Mouse (Mus musculus) hematopoietic stem cell, adult 5-6 weeks (primary cell): ENCODE data around the gene Sh3tc1. TPM values are rescaled to one million over a fixed set of nuclear protein-coding genes. Genes with fewer than 3 reads are reported as not detected.

Experiments used
- ATAC-seq, 2 experiments: fragments of 125-278 bp in 1 of 2; replicated peaks in 1 of 2; 2 replicates each; pipeline ENCODE4 v1.8.0; 2016 to 2017; ENCODE audit warnings: inconsistent platforms in 2 of 2, mild to moderate bottlenecking in 2 of 2, moderate number of reproducible peaks in 2 of 2, low read depth in 1 of 2, moderate TSS enrichment in 1 of 2; ENCODE audit not compliant: low FRiP score in 2 of 2, poor library complexity in 2 of 2, severe bottlenecking in 2 of 2, insufficient read depth in 1 of 2, low TSS enrichment in 1 of 2
- total RNA-seq: library from RNA; stranded (forward); fragments of 172-1452, 232-1000 nt; gene quantifications from 2 replicates; pipeline ENCODE4 v1.2.3, GENCODE M21; 2017

Gene Sh3tc1
- total RNA-seq, 1 experiment from 2014 or later: 1.9 TPM

DNA sequence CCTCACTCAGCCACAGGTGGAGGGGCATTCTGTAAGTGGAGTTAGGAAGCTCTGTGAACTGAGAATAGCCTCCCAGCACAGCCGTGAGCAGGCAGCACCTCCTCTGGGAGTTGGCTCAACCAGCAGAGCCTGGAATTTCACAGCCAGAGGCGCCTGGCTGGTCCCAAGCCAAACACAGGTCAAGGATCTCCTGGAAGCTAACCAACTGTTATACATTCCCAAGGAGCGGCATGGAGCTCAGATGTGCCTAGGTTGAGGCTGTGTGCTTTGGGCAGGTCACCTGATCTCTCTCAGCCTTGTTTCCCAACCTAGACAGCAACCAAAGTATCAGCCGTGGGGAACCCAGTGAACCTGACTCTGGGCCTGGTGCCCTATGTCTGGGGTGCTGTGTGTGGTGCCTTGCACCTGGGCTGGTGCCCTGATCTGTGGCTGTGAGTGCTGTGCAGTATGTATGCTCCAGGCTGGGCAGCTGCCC, 65.7 kb downstream of the Sh3tc1 start:
- ATAC-seq: no peak

DNA sequence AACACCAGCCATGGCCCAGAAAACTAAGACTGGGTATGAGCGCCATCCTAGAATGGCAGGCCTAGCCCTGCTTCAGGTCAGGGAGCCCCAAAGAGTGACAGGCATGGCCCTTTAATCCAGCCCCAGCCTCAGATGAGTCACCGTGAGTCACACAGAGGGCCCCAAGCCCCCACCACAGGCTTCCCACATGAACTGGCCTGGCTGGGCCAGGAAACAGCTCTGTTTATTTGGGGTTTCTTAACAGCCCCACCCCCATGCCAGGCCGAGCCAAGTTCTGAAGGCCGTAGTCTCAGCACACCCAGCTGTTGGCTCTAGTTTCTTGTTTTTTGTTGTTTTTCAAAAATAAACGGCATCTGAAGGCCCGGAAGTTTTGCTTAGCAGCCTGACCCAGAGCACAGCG, 66.7 kb downstream of the Sh3tc1 start:
- peak; percentile 88 to 90 for ATAC-seq

DNA sequence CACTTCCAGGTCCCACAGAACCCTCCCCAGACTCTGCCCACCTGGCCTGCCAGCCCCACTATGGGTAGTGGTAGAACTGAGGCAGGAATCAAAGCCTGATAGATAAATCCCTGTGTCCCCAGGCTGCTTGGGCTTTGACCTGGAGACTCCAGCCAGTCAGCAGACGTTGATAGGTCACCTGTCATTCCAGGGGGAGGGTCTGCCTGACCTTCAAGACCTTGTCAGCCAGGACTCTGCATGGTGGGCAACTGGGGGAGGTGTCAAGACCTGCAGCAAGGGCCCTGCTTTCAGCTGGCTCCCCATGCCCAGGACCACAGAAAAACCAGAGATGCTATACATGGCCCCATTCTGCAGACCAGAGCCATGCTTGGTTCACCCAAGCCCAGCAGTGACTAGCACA, 67.2 kb downstream of the Sh3tc1 start:
- no peak for ATAC-seq

DNA sequence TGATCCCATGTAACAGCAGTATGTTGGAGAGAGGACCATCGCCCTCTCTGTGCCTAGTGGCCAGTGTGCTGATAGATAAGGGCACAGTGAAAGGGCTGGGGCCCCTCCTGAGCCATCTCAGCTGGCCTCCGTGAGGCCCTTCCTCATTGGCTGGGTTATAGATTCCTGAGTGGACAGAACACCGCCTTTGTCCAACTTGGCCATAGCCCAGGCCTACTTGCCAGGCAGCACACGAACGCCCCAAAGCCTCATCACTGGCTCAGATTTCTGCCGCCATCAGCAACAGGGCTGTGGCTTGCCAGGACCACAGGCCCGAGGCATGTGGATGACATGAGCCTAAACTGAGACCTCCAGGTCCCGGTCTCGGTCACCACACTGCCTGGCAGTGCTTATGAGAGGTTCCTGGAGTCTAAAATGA, 68.3 kb downstream of the Sh3tc1 start:
- no peak for ATAC-seq

DNA sequence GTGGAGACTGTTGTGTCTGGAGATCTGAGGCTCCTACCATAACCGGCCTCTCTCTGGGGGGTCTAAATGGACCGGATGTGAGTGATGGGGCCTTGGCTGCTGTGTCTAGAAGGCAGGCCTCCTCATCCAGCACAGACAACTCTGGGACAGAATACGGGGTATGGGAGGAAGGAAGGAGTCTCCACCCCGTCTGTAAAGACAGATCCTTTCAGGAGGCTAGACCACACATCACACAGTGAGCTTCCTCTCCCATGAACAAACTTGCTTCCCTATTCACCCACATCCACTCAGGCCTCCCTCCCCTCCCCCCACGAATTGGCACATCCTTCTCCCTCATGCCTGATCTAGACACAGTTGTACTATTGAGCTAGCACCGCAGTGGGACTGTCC, 69.4 kb downstream of the Sh3tc1 start:
- ATAC-seq: peak; percentile 6 to 17; a peak in 2 of 4 replicates

DNA sequence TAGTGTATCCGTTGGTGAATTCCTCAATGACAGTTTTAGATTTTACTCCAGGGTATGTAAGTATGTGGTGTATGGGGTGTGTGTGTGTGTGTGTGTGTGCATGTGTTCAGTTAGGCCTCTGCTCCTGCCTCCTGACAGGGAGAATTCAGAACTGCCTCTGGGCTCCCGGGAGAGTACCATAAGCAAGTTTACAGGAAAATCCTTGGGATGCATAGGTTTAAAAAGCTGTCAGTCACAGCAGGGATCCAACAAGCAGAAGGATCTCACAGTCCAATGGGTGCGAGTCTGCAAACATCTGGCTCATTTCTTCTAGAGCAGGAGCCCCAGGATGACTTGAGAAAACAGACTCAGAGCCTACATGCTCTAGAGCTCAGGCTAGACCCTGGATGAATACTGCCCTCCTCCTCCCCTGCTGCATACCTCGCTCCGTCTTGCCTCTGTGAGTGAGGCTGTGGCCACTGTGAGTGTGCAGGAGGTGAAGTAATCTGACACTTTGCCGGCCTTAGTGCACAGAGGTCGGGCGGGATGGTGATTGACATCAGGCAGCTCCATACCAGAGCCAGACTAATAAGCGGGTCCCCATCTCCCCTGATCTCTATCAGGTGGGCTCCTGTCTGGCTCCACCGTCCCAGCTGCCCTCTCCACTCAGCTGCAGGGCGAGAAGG, 69.9 kb downstream of the Sh3tc1 start:
- no peak for ATAC-seq

DNA sequence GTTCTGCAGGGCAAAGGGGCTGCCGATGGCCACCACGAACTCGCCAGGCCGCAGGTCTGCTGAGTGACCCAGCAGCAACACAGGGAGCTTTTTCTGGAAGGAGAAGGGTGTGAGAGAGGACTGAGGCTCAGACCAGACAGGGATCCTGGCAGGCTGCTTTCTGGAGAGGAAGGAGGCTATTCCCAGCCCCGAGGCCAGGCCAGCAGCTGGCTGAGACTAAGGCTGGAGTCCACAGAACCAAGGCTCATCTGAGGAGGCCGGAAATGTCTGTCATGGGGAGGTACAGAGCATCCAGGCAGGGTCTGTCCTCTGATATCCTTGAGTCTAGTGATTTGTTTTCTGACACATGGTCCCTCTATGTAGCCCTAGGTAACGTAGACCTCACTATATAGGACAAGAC, 73.6 kb downstream of the Sh3tc1 start:
- ATAC-seq: no peak

DNA sequence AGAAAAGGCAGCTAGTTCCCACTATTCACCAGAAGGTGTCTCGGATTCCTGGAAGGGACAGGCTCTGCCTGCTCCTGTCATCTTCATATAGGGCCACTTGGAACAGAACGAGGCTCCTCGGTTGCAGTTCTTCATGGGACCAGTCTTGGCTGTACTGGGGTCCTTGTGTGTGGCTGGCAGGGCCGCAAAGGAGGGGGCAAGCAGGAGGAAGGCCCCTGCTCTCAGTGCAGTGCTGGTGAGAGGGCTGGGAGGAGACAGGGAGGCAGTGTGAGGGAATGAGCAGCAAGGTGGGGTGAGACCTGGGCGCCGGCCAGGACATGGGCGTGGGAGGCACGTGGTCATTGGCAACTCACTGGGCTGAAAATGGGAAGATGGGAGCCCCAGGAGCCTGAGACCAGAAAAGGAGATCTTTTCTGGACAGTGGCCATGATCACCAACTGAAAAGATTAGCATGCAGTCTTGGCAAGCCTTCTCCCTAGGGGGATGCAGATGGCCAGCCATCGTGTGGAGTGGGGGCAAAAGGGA, 77.7 kb downstream of the Sh3tc1 start:
- ATAC-seq: no peak

DNA sequence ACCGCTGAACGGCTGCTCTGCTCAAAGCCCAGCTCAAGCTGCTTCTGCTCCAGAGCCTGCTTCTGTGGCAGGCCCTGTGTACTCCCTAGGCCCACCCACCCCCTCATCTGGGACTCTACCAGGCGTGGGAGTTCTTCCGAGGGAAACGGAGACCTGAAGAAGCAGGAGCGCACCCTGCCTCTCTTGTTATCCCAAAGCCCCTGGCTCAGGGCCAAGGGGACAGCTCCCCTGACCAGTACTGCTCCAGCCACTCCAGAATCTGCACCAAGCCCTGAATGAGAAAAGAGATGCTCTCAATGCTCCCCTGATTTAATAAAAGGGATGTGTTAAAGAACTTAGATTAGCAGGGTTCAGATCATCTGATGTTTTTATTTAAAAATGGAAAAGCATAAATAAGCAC, 78.6 kb downstream of the Sh3tc1 start:
- ATAC-seq: no peak

DNA sequence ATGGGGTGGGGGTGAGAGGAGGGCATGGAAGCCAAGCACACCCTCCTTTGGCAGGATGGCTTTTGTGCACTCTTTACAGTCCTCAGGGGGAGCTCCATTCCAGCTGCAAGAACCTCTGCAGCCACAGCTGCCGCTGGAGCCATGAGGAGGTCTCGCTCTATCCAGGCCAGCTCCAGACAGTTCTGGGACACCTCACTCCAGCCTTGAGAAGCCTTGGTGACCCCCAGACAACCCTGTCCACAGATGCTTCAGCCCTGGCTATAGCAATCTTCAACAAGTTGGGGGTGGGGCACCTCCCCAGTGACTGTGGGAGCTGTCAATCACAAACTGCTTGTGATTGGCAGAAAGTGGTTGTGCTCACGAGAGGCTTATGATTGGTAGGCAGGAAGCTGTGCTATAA, 80.3 kb downstream of the Sh3tc1 start:
- ATAC-seq: no peak

DNA sequence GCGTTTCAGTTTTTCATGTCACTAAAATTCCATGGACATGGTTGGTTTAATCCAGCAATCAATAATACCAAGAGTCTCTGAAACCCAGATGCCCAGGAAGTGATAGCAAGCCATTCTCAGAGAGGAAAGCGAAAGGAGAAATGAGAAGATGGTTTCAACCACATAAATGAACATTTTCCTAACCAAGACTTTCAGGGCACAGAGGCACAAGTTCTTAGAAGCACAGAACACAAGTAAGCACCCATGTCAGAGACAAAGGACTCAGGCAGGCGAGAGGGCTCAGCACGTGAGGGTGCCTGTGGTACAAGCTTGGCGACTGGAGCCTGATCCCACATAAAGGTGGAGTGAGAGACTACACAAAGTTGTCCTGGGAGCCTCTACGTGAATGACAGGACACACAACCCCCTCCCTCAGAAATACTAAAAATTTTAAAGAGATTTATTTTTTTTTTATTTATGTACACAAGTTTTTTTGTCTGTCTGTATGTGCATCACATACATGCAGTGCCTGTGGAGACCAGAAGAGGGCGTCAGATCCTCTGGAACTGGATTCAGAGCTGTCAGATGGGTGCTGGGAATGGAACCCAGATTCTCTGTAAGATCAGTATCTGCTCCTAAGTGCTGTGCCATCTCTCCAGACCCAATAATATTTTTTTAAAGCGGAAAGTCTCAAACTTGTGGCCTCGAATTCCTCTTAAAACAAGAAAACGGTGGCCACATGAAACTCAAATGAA, 83.9 kb downstream of the Sh3tc1 start:
- ATAC-seq: no peak

DNA sequence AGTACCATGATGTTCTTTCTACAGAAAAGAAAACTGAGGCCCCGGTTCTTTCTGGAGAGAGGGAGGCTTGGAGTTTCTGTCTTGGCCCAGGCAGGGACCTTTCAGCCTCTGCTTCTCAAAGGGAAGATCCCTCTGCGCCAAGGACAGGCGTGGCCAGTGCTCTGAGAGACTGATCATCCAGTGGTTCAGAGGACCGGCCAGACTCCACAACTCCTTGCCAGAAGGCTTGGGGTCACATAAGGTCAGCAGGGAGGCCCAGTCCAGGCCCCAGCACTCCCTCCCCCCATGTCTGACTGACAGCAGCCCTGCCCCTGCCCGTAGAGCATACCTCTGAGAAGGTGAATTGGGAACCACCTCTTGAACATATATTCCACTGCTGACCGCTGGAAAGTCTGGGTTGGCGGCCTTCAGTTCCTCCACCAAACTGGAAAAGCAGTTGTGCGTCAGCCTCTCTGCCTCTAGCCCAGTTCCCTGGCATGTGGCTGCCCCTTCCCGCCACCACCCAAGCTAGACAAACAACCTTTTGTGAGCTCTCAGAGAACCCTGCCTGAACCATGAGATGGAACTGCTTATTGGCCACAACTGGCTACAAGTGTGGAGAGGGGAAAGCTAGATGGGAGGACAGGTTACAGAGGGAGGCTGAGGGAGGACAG, 85.9 kb downstream of the Sh3tc1 start:
- no peak for ATAC-seq

DNA sequence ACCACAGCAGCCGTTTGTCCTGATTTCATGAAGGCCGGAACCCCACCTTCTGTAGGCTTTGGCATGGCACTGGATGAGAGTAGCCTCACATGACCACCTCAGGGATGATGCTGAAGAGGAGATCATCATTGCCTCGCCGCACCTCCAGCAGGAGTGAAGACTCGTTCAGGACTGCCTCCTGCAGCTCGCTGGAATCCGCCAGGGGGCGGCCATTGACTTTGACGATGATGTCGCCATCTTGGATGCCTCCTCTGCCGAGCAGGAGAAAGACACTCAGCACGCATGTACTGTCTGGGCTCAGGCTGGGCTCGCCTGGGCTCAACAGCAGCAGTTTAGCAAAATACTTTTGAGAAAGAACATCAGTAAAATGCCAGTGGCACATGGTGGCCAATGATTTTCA, 86.9 kb downstream of the Sh3tc1 start:
- ATAC-seq: no peak

DNA sequence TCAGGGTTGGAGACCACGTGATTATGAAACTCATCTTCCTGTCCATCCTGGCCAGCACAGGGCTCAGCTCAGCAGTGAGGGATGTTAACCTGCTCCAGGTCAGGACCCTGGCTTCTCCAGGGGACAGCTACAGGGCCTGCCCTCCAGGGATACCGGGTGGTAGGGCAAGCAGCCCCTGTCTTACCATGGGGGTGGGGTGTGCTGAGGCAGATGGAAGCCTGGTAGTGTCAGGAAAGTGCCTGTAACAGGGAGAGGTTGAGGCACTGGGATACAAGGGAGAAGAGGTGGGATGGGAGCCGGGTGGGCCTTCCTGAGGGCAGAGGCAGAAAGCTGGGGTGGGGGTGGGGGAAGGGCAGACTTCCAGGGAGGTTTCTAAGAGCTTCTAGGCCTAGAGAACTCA, 87.5 kb downstream of the Sh3tc1 start:
- no peak for ATAC-seq

DNA sequence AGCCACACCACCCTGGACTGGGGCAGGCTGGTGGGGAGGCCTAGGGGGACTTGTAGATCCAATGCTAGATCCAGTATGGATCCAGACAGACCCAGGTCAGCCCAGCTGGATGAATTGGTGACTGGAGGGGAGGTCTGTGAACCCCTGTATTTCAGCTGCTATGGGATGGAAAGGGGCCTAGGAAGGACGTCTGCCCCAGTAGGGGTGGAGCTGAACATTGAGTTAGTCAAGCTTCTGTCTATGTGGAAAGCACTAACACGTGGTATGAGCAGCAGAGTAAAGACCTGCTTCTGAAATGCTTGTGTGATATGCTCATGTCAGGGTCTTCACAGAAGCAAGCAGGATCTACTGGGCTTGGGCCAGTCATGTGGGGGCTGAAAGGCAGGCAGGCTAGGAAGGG, 91.6 kb downstream of the Sh3tc1 start:
- ATAC-seq: no peak

DNA sequence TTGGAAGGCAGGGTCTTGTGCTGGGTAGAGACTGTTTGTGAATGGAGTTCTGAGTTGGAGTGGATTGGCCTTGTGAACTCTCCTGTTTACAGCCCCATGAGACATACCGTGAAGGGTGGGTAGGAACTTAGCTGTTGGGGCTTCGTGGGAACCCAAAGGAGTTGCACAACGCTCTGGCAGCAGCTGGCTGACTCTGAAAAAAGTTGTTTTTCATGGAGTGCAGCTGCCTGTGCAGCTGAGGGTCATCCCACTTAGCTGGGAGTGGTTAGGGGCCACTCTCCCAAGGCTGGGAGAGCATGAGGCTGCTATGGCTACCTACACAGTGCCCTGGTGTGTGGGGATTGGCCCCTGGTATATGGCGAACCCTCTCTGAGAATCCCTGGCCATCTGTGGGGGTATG, 92.2 kb downstream of the Sh3tc1 start:
- ATAC-seq: no peak; a peak in 1 of 4 replicates
